Mouse (Mus musculus) ES-E14 (cell line): ENCODE results near the gene Khk. TPM values are rescaled to one million over a fixed set of nuclear protein-coding genes. Genes with fewer than 3 reads are reported as not detected.

ENCODE experiments used
- DNase-seq: peaks from one replicate; pipeline ENCODE4 v3.0.0-alpha.2; 2013; ENCODE audit warnings: low read depth, low spot score
- H3K27ac ChIP-seq: 2 replicates; pipeline ENCODE4 v1.5.1; 2012; ENCODE audit warnings: low read depth, mild to moderate bottlenecking, low read length, moderate library complexity, mixed read lengths; ENCODE audit not compliant: poor library complexity, insufficient read depth, severe bottlenecking
- H3K36me3 ChIP-seq: 2 replicates; pipeline ENCODE4 v1.6.1; 2012; ENCODE audit warnings: mild to moderate bottlenecking, low read length, moderate library complexity, mixed read lengths; ENCODE audit not compliant: control insufficient read depth, poor library complexity, insufficient read depth, severe bottlenecking
- H3K4me1 ChIP-seq, 2 experiments: fragments of 150-350 bp in 1 of 2; sonication (generic) in 1 of 2; 2 replicates each; pipeline ENCODE4 v1.6.1; 2012; ENCODE audit warnings: low read length in 2 of 2, mild to moderate bottlenecking in 1 of 2, mixed read lengths in 1 of 2; ENCODE audit not compliant: control insufficient read depth in 2 of 2, insufficient read depth in 2 of 2, poor library complexity in 1 of 2
- H3K4me3 ChIP-seq, 2 experiments: fragments of 150-350 bp in 1 of 2; sonication (generic) in 1 of 2; 2 replicates each; pipeline ENCODE4 v1.5.1; 2012; ENCODE audit warnings: low read length in 2 of 2, low read depth in 1 of 2, mild to moderate bottlenecking in 1 of 2, mixed read lengths in 1 of 2; ENCODE audit not compliant: insufficient read depth in 1 of 2, poor library complexity in 1 of 2, severe bottlenecking in 1 of 2
- H3K9ac ChIP-seq: 2 replicates; pipeline ENCODE4 v1.6.1; 2012; ENCODE audit warnings: low read depth, mild to moderate bottlenecking, low read length, mixed read lengths; ENCODE audit not compliant: poor library complexity, insufficient read depth, severe bottlenecking
- H3K9me3 ChIP-seq: fragments of 150-350 bp; sonication (generic); 2 replicates; pipeline ENCODE4 v1.6.1; 2012; ENCODE audit warnings: low read depth, mild to moderate bottlenecking, low read length; ENCODE audit not compliant: control insufficient read depth, insufficient read depth
- CHD2 ChIP-seq: IDR thresholded peaks from 2 replicates; pipeline ENCODE4 v1.6.1; 2014; ENCODE audit warnings: mild to moderate bottlenecking, low read depth, low read length, inconsistent platforms
- HCFC1 ChIP-seq: IDR thresholded peaks from 2 replicates; pipeline ENCODE4 v1.6.1; 2012; ENCODE audit warnings: low read length, inconsistent platforms, borderline replicate concordance; ENCODE audit not compliant: insufficient read depth
- MAFK ChIP-seq: IDR thresholded peaks from 2 replicates; pipeline ENCODE4 v1.6.1; 2014; ENCODE audit warnings: mild to moderate bottlenecking, low read depth, low read length, inconsistent platforms; ENCODE audit not compliant: insufficient read depth
- ZC3H11A ChIP-seq: IDR thresholded peaks from 2 replicates; pipeline ENCODE4 v1.6.1; 2012; ENCODE audit warnings: low read depth, mild to moderate bottlenecking, inconsistent platforms, low read length, borderline replicate concordance
- ZNF384 ChIP-seq: IDR thresholded peaks from 2 replicates; pipeline ENCODE4 v1.6.1; 2012; ENCODE audit warnings: low read depth, low read length, inconsistent platforms
- in situ Hi-C, 2 experiments: fragments of 600-800 bp; cut with MboI; formaldehyde crosslinking; loops; one replicate each; pipeline ENCODE4 v1.15.1; 2025; ENCODE audit warnings: low sequenced_read_pairs in 2 of 2, inconsistent platforms in 1 of 2; ENCODE audit not compliant: unreplicated experiment in 2 of 2
- total RNA-seq: library from RNA; depleted of rRNA; stranded (reverse); fragments of 300-350 nt; gene quantifications from 2 replicates; pipeline ENCODE4 v1.2.3, GENCODE M21; 2012

Khk gene
- total RNA-seq, 1 experiment, result 14.9 TPM

DNA sequence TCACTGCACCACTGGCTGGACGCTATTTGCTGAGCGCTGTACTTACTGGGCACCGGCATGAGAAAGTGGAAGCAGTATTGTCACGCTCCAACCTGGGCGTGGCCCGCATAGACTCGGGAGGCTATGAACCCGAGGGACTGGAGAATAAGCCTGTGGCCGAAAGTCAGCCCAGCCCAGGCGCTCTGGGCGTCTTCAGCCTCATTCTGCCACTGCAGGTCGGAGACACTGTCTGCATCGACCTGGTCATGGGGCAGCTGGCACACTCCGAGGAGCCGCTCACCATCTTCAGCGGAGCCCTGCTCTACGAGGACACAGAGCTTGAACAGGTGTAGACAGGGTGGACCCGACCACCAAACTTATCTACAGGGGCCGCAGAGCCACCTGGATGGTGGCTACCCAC, 610 bp upstream of the Khk start:
- Histone ChIP-seq H3K9ac (peak overlapping the region; percentile 35; the same call in 1 of the 2 replicates), H3K36me3 (no peaks in the 10 kb centered on the region; the same call in 1 of the 2 replicates)

DNA sequence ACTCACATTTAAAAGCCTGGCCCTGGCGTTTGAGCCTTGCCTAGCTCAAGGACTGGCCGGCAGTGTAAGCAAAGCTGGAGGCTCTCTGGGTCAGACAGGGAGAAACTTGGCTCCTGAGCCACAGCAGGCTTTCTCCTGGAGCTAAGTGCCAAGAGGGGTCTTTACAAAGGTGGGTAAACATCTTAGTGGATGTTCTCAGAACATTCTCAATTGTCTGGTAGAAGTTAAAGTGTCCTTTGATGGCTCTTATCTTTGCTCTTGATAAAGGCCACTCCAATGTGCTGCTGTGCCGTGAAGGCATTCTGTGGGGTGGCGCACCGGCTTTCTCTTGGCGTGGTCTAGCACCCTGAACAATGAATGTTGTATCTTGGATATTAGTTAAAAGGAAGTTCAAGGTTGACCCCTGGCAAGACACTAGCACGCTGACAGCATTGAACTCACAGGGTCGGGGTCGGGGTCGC, 1.4 kb downstream of the Khk start:
- TF ChIP-seq CHD2 (no peak), ZC3H11A (no peak), MAFK (no peak), ZNF384 (no peak), HCFC1 (no peak)

More for the DNA sequence above, 610 bp upstream of the Khk start:
- Histone ChIP-seq H3K4me3 (peak overlapping the region; percentile 42 to 54; a peak in 3 of 4 replicates), H3K27ac (no peak overlapping the region), H3K4me1 (peaks cover 2 to 34% of the 10 kb centered on the region in 2 experiments; a peak in 3 of 4 replicates), H3K9me3 (no peaks in the 10 kb centered on the region)
- no peak for TF ChIP-seq ZNF384
- no peak for TF ChIP-seq MAFK
- no peak for TF ChIP-seq CHD2
- in situ Hi-C loops, result no loop called here
- DNase-seq, result no peak

DNA sequence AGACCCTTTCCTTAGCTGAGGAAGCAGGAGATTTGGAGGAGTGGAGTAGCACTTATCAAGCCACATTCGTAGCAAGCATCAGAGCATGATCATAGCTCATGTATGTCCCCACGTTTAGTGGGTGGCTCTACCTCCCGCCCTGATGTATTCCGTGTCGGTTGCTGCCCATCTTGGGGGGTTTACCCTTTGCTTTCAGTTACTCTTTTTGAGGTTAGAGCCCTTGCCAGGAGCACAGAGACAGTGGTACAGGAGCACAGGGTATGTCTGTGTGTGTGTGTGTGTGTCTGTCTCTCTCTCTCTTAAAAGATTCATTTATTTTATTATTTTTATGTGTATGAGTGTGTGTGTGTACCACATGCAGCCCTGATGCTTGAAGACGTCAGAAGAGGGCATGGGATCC, 1.9 kb downstream of the Khk start:
- Histone ChIP-seq H3K9me3 (no peaks in the 10 kb centered on the region), H3K4me1 (peaks cover 0 to 25% of the 10 kb centered on the region in 2 experiments; a peak in 3 of 4 replicates), H3K9ac (no peak overlapping the region), H3K27ac (no peak overlapping the region), H3K4me3 (no peak overlapping the region), H3K36me3 (no peaks in the 10 kb centered on the region; the same call in 1 of the 2 replicates)
- TF ChIP-seq MAFK (no peak), CHD2 (no peak), HCFC1 (no peak), ZNF384 (no peak), ZC3H11A (no peak)
- no peak for DNase-seq
- in situ Hi-C loops, result no loop called here

More for the DNA sequence above, 1.4 kb downstream of the Khk start:
- no peaks in the 10 kb centered on the region; the same call in 1 of the 2 replicates for H3K36me3 ChIP-seq
- no peak overlapping the region for H3K4me3 ChIP-seq
- in situ Hi-C loops, result no loop called here
- no peak for DNase-seq
- no peak overlapping the region for H3K9ac ChIP-seq
- H3K9me3 ChIP-seq, result no peaks in the 10 kb centered on the region
- peaks cover 0 to 30% of the 10 kb centered on the region in 2 experiments; a peak in 3 of 4 replicates for H3K4me1 ChIP-seq
- no peak overlapping the region for H3K27ac ChIP-seq

DNA sequence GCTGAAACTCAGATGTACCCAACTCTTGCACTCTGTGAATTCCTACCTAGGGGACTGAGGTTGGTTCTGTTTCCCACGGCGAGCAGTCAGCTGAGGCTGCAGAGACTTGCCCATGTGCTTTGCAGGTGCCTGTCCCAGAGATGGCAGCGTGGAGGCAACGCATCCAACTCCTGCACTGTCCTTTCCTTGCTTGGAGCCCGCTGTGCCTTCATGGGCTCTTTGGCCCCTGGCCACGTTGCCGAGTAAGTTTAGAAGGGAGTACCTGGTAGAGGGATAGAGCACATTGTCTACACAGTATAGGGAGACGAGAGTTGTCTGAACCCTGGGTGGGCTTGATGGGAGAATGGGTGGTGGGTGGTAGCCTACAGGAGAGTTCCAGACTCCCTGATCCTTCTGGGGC, 3.4 kb downstream of the Khk start:
- H3K4me1 ChIP-seq, result peaks cover 0 to 18% of the 10 kb centered on the region in 2 experiments; a peak in 3 of 4 replicates
- no peak for TF ChIP-seq MAFK
- no peak for TF ChIP-seq HCFC1
- no peak for TF ChIP-seq ZC3H11A
- TF ChIP-seq CHD2, result no peak
- TF ChIP-seq ZNF384, result no peak
- H3K4me3 ChIP-seq, result no peak overlapping the region
- no peaks in the 10 kb centered on the region; the same call in 1 of the 2 replicates for H3K36me3 ChIP-seq
- in situ Hi-C loops, result loop anchor here in 1 of 2 experiments (25.0 kb wide), 1 partner anchor 112 kb away; the partner anchor contains the start of gene Mapre3
- no peak overlapping the region for H3K27ac ChIP-seq
- no peak overlapping the region for H3K9ac ChIP-seq
- no peaks in the 10 kb centered on the region for H3K9me3 ChIP-seq
- no peak for DNase-seq

DNA sequence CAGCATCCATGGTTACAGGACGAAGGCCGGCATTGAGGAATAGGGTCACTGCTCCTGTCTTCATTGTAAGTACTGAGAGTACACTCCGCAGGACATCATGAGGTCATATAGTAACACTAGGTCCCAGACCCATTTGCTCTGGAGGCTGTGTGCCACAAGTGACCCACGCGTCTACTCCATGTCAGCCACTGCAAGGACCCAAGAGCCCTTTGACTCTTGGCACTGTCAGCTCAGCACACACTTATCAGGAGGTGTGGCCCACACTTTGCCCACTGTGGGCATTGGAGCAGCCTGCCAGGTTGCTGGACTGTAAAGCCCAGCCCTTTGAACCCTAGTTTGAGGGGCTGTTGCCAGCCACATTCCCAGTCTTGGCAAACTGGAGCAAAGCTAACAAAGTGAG, 4.0 kb downstream of the Khk start:
- TF ChIP-seq ZNF384, result no peak
- TF ChIP-seq HCFC1, result no peak
- TF ChIP-seq ZC3H11A, result no peak
- no peak for TF ChIP-seq MAFK
- TF ChIP-seq CHD2, result no peak
- Histone ChIP-seq H3K27ac (no peak overlapping the region), H3K36me3 (no peaks in the 10 kb centered on the region), H3K9me3 (no peaks in the 10 kb centered on the region), H3K4me1 (peaks cover 0 to 13% of the 10 kb centered on the region in 2 experiments; a peak in 3 of 4 replicates), H3K4me3 (no peak overlapping the region), H3K9ac (no peak overlapping the region)
- no peak for DNase-seq
- in situ Hi-C loops, result loop anchor here in 1 of 2 experiments (25.0 kb wide), 1 partner anchor 113 kb away; the partner anchor contains the start of gene Mapre3
